Mouse (Mus musculus) right cerebral cortex, postnatal 36 days (tissue): ENCODE results near the gene Gng7.
"Not testable (repeated sequence)": the region's sequence is repeated elsewhere in the genome, so short reads cannot be mapped to it uniquely, and the experiment has no call there.

ENCODE experiments used
- DNase-seq, 2 experiments: peaks; one replicate each; pipeline ENCODE4 v3.0.0; 2022; ENCODE audit warnings: low spot score in 2 of 2, mixed read lengths in 1 of 2

Gng7 gene

DNA sequence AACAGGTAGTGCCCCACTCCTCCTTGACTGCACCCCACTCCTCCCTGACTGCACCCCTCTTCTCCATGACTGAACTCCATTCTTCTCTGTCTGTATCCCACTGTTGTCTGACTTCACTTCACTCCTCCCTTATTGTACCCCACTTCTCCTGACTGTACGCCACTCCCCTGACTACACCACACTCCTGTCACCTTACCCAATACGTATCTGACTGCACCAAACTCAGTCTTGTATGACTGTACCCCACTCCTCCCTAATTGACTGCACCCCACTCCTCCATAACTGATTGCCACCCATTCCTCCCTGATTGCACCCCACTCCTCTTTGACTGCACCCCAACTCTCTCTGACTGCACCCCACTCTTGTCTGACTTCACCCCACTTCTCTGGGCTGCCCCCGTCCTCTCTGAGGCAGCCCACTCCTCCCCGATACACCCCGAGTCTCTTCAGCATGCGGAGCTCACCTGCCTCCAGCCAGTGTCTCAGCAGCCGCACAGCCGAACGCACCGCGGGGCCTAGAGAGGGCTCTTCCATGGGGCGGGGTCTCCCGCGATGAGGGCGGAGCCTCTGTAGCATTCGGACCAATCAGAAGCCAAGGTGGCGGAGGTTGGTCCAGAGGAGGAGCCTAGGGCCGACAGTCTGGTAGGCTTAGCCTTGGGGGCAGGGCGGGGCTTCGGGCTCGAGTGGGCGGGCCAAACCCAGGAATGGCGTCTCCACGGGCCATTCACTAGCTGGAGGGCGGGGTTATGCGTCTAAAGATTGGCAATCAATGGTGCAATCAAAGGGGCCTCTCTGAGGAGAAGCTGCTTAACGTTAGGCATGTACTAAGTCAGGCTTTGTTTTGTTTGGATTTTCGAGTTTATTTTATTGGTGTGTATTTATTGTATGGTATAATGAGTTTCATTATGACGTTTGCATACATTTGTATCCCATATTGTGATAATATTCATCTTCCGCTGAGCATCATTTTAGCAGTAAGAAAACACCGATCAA, at the start of gene Gng7:
TSS of gene Gng7 (minus strand) at position 553 of the 992 bp plus-strand sequence.
- peak; percentile 96 to 97 for DNase-seq

DNA sequence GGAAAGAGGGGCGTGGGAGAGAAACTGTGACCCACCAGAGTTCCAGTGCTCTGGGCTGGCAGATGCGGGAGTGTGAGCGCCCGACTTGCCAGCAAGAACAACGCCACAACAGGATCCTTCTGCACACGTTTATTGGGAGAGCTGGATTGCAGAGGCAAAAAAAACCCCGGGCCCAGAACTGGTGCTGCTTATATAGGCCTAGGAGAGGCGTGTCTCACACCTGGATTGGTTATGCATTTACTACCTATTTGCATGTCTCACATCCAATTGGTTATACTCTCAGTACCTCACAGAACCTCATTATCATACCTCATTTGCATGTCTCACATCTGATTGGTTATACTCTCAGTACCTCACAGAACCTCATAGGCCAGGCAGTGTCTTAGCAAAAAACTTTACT, 49.8 kb upstream of the Gng7 start:
- DNase-seq, result not testable (repeated sequence)

GRCm38 (mm10) chr10:81062710-81063109, 48.0 kb upstream of the Gng7 start:
- DNase-seq, result no peak

GRCm38 (mm10) chr10:81059603-81060543, 45.1 kb upstream of the Gng7 start, which contains the start of gene Sgta:
TSS of gene Sgta (minus strand) at chr10:81060181.
- DNase-seq, result peak; percentile 100

GRCm38 (mm10) chr10:81058896-81059295, 44.2 kb upstream of the Gng7 start:
- DNase-seq, result no peak

DNA sequence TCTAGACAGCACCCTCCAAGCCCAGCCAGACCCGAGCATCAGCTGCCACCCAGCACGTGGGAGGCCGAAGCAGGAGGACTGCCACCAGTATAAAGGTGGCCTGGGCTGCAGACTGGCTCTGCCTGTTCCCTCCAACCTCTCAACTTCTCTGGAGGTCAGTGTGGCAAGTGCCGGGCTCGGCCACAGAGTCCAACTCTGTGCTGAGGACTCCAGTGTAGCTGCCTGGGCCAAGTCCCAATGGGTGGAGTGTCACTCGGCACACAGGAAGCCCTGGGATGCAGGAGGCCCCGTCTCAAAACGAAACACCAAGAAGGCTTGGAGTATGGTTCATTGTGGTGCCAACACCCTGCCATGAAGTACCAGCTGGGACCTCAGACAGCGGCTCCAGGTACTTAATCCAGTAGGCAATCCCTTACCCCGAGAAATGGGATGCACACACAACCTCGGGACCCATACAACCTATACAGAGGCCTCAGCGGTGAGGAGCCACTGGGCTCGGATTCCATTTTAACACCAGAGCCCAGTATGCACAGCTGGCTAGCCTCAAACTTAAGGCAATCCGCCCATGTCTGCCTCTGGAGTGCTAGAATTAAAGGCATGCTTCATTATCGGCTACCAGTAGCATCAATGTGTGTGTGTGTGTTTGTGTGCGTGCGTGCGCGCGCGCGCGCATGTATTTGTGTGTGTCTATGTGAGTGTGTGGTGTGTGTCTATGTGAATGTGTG, 42.8 kb upstream of the Gng7 start:
- no peak for DNase-seq

DNA sequence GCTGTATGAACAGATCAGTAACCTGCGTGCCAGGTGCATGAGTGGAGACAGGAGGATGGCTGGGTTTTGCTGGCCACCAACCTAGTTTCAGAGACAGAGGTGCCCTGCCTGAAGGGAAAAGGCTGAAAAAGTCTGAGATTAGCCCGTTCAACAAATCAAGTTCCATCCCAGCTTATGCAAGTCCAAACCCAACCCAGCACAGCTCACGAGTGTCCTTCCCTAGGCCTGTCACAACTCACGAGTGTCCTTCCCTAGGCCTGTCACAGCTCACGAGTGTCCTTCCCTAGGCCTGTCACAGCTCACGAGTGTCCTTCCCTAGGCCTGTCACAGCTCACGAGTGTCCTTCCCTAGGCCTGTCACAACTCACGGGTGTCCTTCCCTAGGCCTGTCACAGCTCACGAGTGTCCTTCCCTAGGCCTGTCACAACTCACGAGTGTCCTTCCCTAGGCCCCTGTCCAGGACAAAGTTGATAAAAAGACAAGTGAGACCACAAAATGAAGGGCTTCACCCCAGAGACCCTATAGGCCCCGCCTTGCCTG, 41.1 kb upstream of the Gng7 start:
- DNase-seq, result not testable (repeated sequence)

DNA sequence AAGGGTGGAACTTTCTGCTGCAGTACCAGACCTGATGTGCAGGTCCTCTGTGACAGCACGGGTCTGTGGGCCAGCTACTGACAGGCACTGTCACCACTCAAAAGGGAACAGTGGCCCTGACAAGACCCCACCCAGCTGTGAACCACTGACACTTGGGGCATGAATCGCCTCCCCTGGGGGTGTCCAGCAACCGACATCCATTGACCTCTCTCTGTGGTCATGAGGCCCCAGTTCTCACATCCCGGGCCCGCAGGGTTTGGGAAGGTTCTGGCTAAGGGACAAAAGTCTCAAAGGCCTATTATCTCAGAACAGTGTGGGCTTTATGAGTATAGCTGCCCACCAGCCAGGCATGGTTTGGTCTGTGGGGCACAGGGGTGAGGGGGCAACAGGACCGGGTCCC, 40.4 kb upstream of the Gng7 start:
- DNase-seq, result no peak

DNA sequence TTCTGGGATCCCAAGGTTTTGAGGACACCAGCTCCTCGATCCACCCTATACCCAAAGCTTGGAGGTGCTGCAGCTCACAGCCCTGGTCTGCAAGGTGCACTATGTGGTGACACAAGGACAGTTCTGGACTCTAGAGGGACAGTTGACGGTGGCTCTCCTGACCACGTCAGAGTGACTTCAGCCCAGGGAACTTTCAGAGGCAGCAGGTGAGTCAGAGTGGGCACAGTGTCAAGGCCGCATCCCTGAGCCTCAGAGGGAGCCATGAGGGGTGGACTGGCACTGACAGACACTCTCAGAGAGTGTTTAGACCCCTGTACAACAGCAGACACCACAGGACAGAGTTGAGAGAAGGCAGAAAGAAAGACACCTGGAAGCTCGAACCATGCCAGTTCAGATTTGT, 37.8 kb upstream of the Gng7 start:
- DNase-seq, result no peak

- DNase-seq, result no peak
Observed at GRCm38 (mm10) chr10:81051133-81051532, 36.4 kb upstream of the Gng7 start.

GRCm38 (mm10) chr10:81050645-81051044, 35.9 kb upstream of the Gng7 start:
- DNase-seq, result no peak

DNA sequence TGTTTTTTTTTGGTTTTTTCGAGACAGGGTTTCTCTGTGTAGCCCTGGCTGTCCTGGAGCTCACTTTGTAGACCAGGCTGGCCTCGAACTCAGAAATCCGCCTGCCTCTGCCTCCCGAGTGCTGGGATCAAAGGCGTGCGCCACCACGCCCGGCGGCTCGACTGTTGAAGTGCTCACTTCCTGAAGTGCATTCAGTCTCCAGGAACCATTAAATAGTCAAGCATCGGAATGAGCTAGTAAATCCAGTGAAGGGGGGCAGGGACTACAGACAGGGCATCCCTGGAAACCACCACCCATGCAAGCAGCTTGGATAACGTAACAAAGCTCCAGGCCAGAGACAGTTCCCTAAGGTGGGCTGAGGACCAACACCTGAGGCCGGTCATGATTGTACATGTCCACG, 30.5 kb upstream of the Gng7 start:
- not testable (repeated sequence) for DNase-seq

GRCm38 (mm10) chr10:81041458-81042175, 26.9 kb upstream of the Gng7 start:
- DNase-seq, result peak in 1 of 2 experiments; percentile 51

DNA sequence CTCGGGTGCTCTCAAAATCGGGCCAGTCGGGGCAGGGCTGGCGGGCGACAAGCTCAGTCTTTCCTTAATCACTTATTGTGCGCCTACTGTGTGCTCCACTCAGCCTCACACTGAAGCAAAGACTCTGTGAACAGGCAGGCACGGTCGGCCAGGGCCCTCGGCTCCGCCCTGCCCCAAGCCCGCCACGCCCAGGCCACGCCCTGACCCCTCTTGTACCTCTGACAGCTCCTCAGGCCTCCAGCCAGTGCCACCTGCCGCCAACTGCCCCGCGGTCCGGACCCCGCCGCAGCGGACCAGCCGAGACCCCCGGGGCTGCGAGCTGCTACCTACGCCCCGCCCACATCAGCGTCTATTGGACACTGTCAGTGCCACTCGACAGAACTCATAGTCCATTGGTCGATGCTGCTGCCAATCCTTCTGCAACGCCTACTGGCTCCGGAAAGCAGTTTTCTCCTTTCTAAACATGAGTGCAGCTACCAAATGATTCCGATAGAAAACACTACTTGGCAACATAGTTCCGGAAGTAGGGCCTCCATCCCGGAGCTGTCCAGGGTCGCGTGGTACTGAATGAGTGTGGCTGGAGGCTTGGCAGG, 22.3 kb upstream of the Gng7 start, which contains the start of gene Slc39a3:
TSS of gene Slc39a3 (minus strand) at position 439 of the 593 bp plus-strand sequence.
- peak; percentile 97 for DNase-seq

DNA sequence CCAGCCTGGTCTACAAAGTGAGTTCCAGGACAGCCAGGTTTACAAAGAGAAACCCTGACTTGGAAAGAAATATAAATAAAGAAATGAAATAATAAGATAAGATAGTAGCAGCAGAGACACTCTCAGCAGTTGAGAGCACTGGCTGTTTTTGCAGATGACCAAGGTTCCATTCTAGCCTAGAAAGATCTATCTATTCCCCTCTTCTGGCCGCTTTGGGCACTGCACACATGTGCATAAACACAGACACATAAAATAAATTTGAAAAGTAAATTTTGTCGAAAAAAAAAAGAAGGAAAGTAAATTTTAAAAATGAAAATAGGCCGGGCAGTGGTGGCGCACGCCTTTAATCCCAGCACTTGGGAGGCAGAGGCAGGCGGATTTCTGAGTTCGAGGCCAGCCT, 21.5 kb upstream of the Gng7 start:
- DNase-seq, result no peak

- DNase-seq, result no peak
Observed at GRCm38 (mm10) chr10:81033586-81033985, 18.8 kb upstream of the Gng7 start.

GRCm38 (mm10) chr10:81029031-81029430, 14.3 kb upstream of the Gng7 start:
- no peak for DNase-seq

DNA sequence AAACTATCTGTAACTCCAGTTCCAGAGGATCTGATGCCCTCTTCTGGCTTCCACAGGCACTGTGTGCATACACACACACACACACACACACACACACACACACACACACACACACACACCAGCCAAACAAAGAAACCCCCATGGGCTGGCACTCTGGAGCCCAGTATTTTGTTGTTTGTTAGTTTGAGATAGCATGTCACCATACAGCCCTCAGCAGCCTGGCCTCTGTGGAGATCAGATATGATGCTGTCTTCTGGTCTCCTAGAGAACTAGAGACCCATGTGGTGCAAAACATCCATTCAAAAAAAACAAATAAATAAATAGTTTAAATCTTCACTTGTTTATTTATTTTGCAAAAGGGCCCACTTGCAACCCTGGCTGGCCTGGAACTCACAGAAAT, 13.5 kb upstream of the Gng7 start:
- DNase-seq, result no peak

GRCm38 (mm10) chr10:81027331-81027730, 12.6 kb upstream of the Gng7 start:
- DNase-seq, result no peak

- DNase-seq, result no peak
Observed at GRCm38 (mm10) chr10:81026857-81027256, 12.1 kb upstream of the Gng7 start.
